Mouse (Mus musculus): ENCODE data around the gene Palm2. TPM values are rescaled to one million over a fixed set of nuclear protein-coding genes. Genes with fewer than 3 reads are reported as not detected.

Palm2 gene
- total RNA-seq, 1 experiment from 2014 or later: 36.0 TPM

DNA sequence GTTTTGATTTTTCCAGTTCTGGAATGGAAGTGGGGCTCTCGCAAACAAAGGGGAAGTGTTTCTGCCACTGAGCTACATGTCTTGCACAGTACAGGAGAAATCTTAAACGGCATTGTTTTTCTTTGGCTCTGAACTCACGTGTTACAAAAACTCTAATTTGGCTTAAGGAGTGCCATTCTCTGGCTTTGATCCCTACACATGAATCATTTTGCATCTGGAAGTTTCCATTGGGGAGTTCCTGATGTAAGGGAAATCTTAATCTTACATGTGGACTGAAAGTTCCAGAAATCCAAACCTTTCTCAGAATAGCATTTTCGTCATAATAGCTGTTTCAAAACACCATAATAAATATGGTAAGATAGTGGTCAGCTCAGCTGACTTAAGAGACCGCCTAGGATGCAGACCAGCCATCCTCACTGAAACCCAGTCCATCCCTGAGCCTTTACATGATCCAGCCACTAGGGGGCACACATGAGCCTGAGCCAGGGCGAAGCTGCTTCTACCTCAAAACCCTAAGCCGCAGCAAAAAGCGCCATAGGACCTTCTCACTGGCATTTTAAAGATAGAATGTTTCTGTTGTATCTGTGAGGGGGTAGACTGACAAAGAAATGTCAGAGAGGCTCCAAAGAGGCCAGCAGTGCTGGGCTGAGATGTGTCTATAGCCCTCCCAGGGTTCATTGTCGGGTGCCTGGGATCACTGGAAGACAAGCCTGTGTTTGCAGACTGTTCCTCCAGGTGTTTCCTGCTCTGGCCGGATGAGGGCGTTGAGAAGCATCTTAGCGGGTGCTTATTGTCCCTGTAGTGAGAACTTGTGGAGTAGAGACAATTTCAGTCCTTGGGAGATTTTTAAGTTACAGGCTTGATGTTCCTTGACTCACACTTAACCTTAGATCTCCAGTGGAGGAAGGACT lies 239.2 kb downstream of the Palm2 start:
- peak; percentile 94 for DNase-seq

DNA sequence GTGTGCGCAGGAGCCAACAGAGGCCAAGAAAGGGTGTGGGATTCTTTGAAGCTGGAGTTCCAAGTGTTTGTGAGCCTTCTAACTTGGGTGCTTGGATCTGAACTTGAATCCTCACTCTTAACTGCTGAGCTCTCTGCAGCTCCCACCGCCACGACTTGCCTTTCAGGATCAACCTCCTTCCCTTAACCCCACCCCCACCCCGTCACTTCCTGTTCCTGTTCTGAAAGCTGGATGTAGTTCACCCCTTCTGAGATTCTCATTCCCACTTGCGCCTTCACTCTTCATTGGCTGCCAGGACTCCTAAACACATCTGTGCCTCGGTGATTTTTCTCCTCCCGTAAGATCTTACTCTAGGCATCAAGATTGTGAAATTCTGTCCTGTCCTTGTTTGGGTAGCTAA lies 240.3 kb downstream of the Palm2 start:
- no peak for DNase-seq

- peak; percentile 82 for DNase-seq
Measured at GRCm38 (mm10) chr4:57675387-57675786, 241.3 kb downstream of the Palm2 start.

DNA sequence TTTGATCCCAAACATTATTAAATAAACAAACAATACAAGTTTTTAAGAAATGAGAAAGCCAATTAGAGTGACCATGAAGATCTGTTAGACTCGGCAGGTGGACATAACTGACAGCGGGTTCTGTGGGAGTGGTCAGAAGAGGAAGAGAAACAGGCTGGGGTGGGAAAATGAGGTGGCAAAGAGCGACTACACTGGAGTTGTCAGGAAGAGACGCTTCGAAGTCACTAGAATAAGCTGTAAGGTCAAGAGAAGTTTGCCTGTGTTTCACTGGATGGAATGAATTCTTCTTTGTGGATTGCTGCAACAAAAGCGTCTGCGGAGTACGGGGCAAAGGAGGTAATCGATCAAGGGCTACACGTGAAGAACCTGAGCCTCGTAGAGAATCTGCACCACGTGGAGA lies 243.9 kb downstream of the Palm2 start:
- DNase-seq: no peak

- no peak for DNase-seq
Measured at GRCm38 (mm10) chr4:57678991-57679457, 245.0 kb downstream of the Palm2 start.

DNA sequence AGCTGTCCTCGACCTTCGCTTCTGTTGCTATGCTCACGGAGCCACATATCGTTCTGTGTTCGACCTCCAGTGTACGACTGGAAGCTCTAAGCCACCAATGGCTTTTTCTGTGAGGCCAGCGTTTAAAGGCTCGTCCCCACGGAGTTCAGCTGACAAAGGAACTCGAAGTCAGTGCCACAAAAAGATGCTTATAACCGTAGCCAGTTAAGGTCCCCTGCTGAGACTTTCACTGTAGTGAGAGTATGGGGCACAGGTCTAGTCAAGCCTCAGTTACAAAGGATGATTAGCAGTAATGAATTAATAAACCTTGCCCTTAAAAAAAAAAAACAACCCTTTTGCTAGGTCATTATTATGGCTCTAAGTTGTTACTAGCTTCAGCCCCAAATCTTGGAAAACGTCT lies 246.1 kb downstream of the Palm2 start:
- no peak for DNase-seq

GRCm38 (mm10) chr4:57681511-57681910 lies 247.5 kb downstream of the Palm2 start:
- DNase-seq: peak; percentile 40

GRCm38 (mm10) chr4:57682341-57682740 lies 248.3 kb downstream of the Palm2 start:
- DNase-seq: no peak

GRCm38 (mm10) chr4:57682944-57683343 lies 248.9 kb downstream of the Palm2 start:
- DNase-seq: no peak

GRCm38 (mm10) chr4:57684676-57685215 lies 250.7 kb downstream of the Palm2 start:
- DNase-seq: no peak

- no peak for DNase-seq
Measured at GRCm38 (mm10) chr4:57686736-57687135, 252.7 kb downstream of the Palm2 start.

- DNase-seq: no peak
Measured at GRCm38 (mm10) chr4:57687583-57687982, 253.5 kb downstream of the Palm2 start.

GRCm38 (mm10) chr4:57688131-57688530 lies 254.1 kb downstream of the Palm2 start:
- no peak for DNase-seq

GRCm38 (mm10) chr4:57690001-57690400 lies 256.0 kb downstream of the Palm2 start:
- peak; percentile 24 for DNase-seq

DNA sequence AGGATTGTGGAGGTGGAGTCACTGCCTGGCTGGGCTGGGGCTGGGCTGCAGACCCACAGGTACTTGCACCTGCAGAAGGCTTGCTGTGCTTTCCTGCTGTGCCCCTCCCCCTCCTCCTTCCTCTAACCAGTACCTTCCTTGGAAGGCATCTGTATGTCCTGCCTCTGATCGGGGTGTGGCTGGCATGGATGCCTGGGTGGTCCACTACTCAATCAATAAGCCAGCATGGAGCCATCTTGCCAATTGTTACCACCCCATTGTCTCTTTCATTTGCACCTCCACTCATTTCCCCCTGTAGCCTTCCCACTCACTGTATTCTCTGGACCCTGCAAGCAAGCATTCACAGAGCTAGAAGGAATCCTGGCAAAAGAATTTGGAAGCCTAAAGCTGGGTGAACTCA lies 256.8 kb downstream of the Palm2 start:
- no peak for DNase-seq

- DNase-seq: no peak
Measured at GRCm38 (mm10) chr4:57694356-57695136, 260.5 kb downstream of the Palm2 start.

DNA sequence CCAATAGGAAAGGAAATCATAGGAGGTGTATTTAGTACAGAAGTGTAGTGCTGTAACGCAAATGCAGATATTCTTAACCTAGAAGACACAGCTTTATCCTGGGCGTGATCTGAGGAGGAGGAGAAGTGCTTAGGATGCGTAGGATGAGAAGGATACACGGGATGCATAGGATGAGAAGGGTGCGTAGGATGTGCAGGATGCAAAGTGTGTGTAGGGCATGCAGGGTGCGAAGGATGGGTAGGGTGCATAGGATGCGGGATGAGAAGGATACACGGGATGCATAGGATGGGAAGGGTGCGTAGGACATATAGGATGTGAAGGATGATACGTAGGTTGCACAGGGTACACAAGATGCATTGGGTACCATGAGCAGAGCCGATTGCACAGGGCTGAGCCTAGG lies 262.9 kb downstream of the Palm2 start:
- DNase-seq: no peak

GRCm38 (mm10) chr4:57697918-57698611 lies 264.0 kb downstream of the Palm2 start:
- no peak for DNase-seq

- DNase-seq: no peak
Measured at GRCm38 (mm10) chr4:57701576-57701975, 267.5 kb downstream of the Palm2 start.

- DNase-seq: no peak
Measured at GRCm38 (mm10) chr4:57703574-57704470, 269.8 kb downstream of the Palm2 start.

DNA sequence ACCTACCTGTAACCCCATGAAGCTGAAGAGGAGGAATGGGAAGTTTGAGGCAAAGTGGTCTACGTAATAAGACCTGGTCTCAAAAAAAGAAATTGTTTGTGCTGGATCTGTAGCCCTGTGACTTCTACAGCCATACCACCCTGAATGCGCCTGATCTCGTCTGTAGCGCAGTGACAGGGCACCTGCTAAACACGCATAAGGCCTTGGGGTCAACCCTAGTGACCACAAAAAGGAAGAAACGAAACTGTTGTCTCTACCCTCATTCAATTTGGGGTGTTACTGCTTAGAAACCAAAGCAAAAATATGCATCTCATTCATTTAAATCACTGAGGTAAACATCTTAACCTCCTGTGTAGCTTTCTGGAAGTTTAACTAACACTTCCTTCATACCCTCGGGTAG lies 270.5 kb downstream of the Palm2 start:
- no peak for DNase-seq
